Mouse (Mus musculus) natural killer cell, adult 2 months (primary cell): ENCODE measurements around the gene Gm7697.
"Not testable (repeated sequence)": the region's sequence is repeated elsewhere in the genome, so short reads cannot be mapped to it uniquely, and the experiment has no call there.

Experiments used
- DNase-seq, 2 experiments: peaks; one replicate each; pipeline ENCODE4 v3.0.0; 2022; ENCODE audit warnings: low spot score in 2 of 2

Gene Gm7697

GRCm38 (mm10) chr8:69522876-69523275 lies at the start of gene Gm7697:
Gene Gm7697, minus strand, starts transcription at chr8:69522976.
- not testable (repeated sequence) for DNase-seq

GRCm38 (mm10) chr8:69551249-69551648 lies 28.5 kb upstream of the Gm7697 start:
- not testable (repeated sequence) for DNase-seq

GRCm38 (mm10) chr8:69549556-69549955 lies 26.8 kb upstream of the Gm7697 start:
- not testable (repeated sequence) for DNase-seq

GRCm38 (mm10) chr8:69548114-69548513 lies 25.3 kb upstream of the Gm7697 start:
- not testable (repeated sequence) for DNase-seq

GRCm38 (mm10) chr8:69547208-69547607 lies 24.4 kb upstream of the Gm7697 start:
- not testable (repeated sequence) for DNase-seq

GRCm38 (mm10) chr8:69545020-69545419 lies 22.2 kb upstream of the Gm7697 start:
- not testable (repeated sequence) for DNase-seq

GRCm38 (mm10) chr8:69544511-69544910 lies 21.7 kb upstream of the Gm7697 start:
- not testable (repeated sequence) for DNase-seq

GRCm38 (mm10) chr8:69543984-69544383 lies 21.2 kb upstream of the Gm7697 start:
- DNase-seq = not testable (repeated sequence)

GRCm38 (mm10) chr8:69540764-69541163 lies 18.0 kb upstream of the Gm7697 start:
- not testable (repeated sequence) for DNase-seq

GRCm38 (mm10) chr8:69540331-69540730 lies 17.6 kb upstream of the Gm7697 start:
- DNase-seq = not testable (repeated sequence)

GRCm38 (mm10) chr8:69474946-69475345 lies 47.8 kb downstream of the Gm7697 start:
- not testable (repeated sequence) for DNase-seq

GRCm38 (mm10) chr8:69453465-69453864 lies 69.3 kb downstream of the Gm7697 start, which contains the start of gene Gm9495:
Gene Gm9495, minus strand, starts transcription at chr8:69453565.
- not testable (repeated sequence) for DNase-seq
